Mouse (Mus musculus) neural tube, embryonic 15.5 days (tissue): ENCODE data around the gene Mrpl16. TPM values are rescaled to one million over a fixed set of nuclear protein-coding genes. Genes with fewer than 3 reads are reported as not detected.

Experiments used
- ATAC-seq: fragments of 200-750 bp; cut with Nextera tagmentation; 2 replicates; pipeline ENCODE4 v1.8.0; 2017; ENCODE audit warnings: mild to moderate bottlenecking, moderate TSS enrichment, moderate library complexity; ENCODE audit not compliant: low FRiP score
- H3K27ac ChIP-seq: fragments of 300-500 bp; sonication (generic); replicated peaks from 2 replicates; pipeline ENCODE4 v1.5.1; 2015; ENCODE audit warnings: mild to moderate bottlenecking, inconsistent platforms
- H3K27me3 ChIP-seq: fragments of 300-500 bp; sonication (generic); replicated peaks from 2 replicates; pipeline ENCODE4 v1.6.1; 2015; ENCODE audit warnings: inconsistent platforms
- H3K36me3 ChIP-seq: fragments of 300-500 bp; sonication (generic); 2 replicates; pipeline ENCODE4 v1.6.1; 2015; ENCODE audit warnings: inconsistent platforms
- H3K4me1 ChIP-seq: fragments of 300-500 bp; sonication (generic); 2 replicates; pipeline ENCODE4 v1.6.1; 2015; ENCODE audit warnings: inconsistent platforms
- H3K4me2 ChIP-seq: fragments of 300-500 bp; sonication (generic); 2 replicates; pipeline ENCODE4 v1.6.1; 2015; ENCODE audit warnings: inconsistent platforms, mild to moderate bottlenecking, moderate library complexity
- H3K4me3 ChIP-seq: fragments of 300-500 bp; sonication (generic); replicated peaks from 2 replicates; pipeline ENCODE4 v1.5.1; 2015; ENCODE audit warnings: mild to moderate bottlenecking, inconsistent platforms
- H3K9ac ChIP-seq: fragments of 300-500 bp; sonication (generic); replicated peaks from 2 replicates; pipeline ENCODE4 v1.6.1; 2015; ENCODE audit warnings: mild to moderate bottlenecking, inconsistent platforms
- H3K9me3 ChIP-seq: fragments of 300-500 bp; sonication (generic); replicated peaks from 2 replicates; pipeline ENCODE4 v1.6.1; 2016; ENCODE audit warnings: inconsistent platforms
- WGBS: fragments of 180-500 bp; shearing (Covaris S2); methylation state at CpG from one replicate; pipeline ENCODE4 v1.1.7; 2015; ENCODE audit warnings: mixed read lengths; 5-methylcytosine and 5-hydroxymethylcytosine counted together
- polyA plus RNA-seq: library from polyadenylated mRNA; unstranded; fragments of >200 nt; fragmentation: Nextera tagmentation; extraction: Ambion mirVana; gene quantifications from 2 replicates; pipeline ENCODE4 v1.2.1, GENCODE M21; 2015

Mrpl16 gene
- polyA plus RNA-seq, 1 experiment from 2014 or later: 43.5 TPM

GRCm38 (mm10) chr19:11769257-11769920 is 802 bp upstream of the Mrpl16 start:
- ATAC-seq: peak; percentile 16; the same call in 1 of the 2 replicates
- Histone ChIP-seq H3K9ac (no peak overlapping the region), H3K9me3 (no peaks in the 10 kb centered on the region), H3K4me3 (peak overlapping the region; percentile 71), H3K27ac (no peak overlapping the region), H3K4me1 (peaks cover 15% of the 10 kb centered on the region), H3K27me3 (no peaks in the 10 kb centered on the region), H3K36me3 (peaks cover 13% of the 10 kb centered on the region), H3K4me2 (peak overlapping the region; percentile 86)
- WGBS: 90% methylated on average over 5 of the region's 5 CpGs

DNA sequence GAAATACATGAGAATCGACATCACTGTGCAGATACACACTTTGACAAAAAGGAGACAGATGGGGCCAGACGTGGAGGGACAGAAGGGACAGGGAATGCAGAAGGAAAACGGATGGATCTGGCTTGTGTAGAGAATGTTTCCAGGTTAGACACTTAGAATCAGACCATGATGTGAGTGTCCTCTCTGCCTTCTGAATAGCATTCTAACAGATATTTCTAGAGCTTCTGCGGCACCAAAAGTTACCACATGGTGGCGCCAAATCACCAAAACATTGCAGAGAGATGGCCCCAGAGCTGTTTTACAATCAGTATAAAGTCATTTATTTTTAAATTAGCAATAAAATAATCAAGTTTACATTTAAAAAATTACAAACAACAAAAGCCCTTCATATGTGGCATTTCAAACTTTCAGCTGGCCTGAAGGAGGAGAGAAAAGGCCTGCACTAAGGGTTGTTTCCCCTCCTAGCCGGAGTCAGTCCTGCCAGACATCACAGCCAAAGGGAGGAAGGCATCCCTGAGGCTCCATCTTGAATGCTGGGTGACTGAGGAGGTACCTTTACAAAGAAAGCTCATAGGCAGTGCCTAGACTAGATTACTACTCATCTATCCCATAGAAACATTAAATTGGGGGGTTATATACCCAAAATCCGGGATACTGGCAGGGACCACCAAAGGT is 7.1 kb downstream of the Mrpl16 start:
- H3K27me3 ChIP-seq: no peaks in the 10 kb centered on the region
- no peak overlapping the region for H3K27ac ChIP-seq
- H3K9ac ChIP-seq: no peak overlapping the region
- no peak overlapping the region for H3K4me2 ChIP-seq
- no peaks in the 10 kb centered on the region for H3K4me1 ChIP-seq
- ATAC-seq: peak; percentile 59
- H3K9me3 ChIP-seq: no peaks in the 10 kb centered on the region
- 66% methylated on average over 7 of the region's 7 CpGs for WGBS
- H3K36me3 ChIP-seq: peaks cover 35% of the 10 kb centered on the region
- H3K4me3 ChIP-seq: no peak overlapping the region

GRCm38 (mm10) chr19:11785409-11786154 is 15.4 kb downstream of the Mrpl16 start:
- no peaks in the 10 kb centered on the region for H3K27me3 ChIP-seq
- no peak for ATAC-seq
- H3K27ac ChIP-seq: no peak overlapping the region
- H3K36me3 ChIP-seq: no peaks in the 10 kb centered on the region
- 94% methylated on average over 14 of the region's 14 CpGs for WGBS
- no peak overlapping the region for H3K9ac ChIP-seq
- H3K4me3 ChIP-seq: no peak overlapping the region
- H3K4me2 ChIP-seq: no peak overlapping the region
- no peaks in the 10 kb centered on the region for H3K4me1 ChIP-seq
- no peaks in the 10 kb centered on the region for H3K9me3 ChIP-seq

DNA sequence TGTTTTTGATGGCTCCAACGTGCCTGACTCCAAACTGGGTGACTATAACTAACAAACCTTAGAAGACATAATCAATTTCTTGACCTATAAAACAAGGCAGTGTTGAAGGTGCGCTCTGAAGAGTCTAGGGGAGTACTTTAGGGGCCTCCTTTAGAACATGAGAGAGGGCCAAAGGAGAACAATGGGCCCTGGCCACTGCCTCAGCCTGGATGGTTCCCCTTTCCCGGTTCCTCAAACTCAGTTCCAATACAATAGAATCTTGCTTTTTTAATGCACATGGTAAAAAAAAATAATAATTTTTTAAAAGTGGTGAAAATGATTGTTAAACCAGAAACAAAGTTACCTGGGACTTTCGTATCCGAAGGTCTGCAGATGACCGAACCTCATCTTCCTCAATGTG is 17.6 kb downstream of the Mrpl16 start:
- WGBS: 93% methylated on average over 6 of the region's 6 CpGs

DNA sequence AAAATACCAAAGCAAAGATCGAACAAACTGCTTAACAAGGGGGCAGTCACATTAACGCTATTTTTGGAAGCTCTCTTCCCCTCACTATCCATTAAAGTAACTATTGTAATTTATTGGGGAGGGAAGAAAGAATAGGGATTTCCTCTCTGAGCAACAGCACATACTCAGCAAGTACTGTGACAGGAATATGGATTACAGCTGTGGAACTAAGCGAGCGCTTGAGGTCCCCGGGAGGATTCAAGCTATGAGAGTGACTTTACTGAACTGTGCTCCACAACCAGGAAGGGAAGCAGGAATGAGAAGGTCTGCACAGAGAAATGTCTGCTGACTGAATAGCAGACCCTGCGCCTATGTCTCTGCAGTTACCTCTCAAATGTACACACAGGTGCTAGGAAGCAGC is 18.7 kb downstream of the Mrpl16 start:
- H3K4me1 ChIP-seq: no peaks in the 10 kb centered on the region
- no peak overlapping the region for H3K9ac ChIP-seq
- 94% methylated on average over 6 of the region's 6 CpGs for WGBS
- no peaks in the 10 kb centered on the region for H3K36me3 ChIP-seq
- no peak overlapping the region for H3K4me3 ChIP-seq
- H3K27ac ChIP-seq: no peak overlapping the region
- H3K9me3 ChIP-seq: no peaks in the 10 kb centered on the region
- H3K4me2 ChIP-seq: no peak overlapping the region
- no peaks in the 10 kb centered on the region for H3K27me3 ChIP-seq
- no peak for ATAC-seq

More for the DNA sequence above, 17.6 kb downstream of the Mrpl16 start:
- Histone ChIP-seq H3K9ac (no peak overlapping the region), H3K4me1 (no peaks in the 10 kb centered on the region), H3K27ac (no peak overlapping the region), H3K4me3 (no peak overlapping the region), H3K4me2 (no peak overlapping the region), H3K27me3 (no peaks in the 10 kb centered on the region), H3K36me3 (no peaks in the 10 kb centered on the region), H3K9me3 (no peaks in the 10 kb centered on the region)
- ATAC-seq: no peak

DNA sequence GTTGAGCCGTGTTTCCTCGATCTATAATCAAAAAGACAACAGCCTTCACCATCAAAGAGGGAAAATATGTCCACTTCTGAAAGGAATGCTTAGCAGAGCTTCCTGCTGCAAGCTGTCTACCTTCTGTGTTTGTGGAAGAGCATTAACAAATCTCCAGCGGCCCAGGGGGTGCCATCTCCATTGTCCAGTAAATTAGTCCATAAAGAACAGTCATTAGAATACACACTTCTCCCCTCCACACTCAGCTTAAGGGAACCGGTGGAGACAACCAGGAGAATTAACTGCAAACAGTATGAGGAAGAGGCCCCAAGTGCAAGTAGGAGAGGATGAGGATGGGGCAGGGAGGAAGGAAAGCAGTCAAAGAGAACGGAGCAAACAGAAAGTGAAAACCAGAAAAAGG is 21.6 kb downstream of the Mrpl16 start:
- H3K36me3 ChIP-seq: no peaks in the 10 kb centered on the region
- no peak overlapping the region for H3K9ac ChIP-seq
- no peak for ATAC-seq
- H3K4me3 ChIP-seq: no peak overlapping the region
- no peaks in the 10 kb centered on the region for H3K27me3 ChIP-seq
- no peak overlapping the region for H3K4me2 ChIP-seq
- 50% methylated on average over 5 of the region's 5 CpGs for WGBS
- H3K27ac ChIP-seq: no peak overlapping the region
- no peaks in the 10 kb centered on the region for H3K9me3 ChIP-seq
- no peaks in the 10 kb centered on the region for H3K4me1 ChIP-seq

- no peak overlapping the region for H3K27ac ChIP-seq
- ATAC-seq: no peak
- H3K4me1 ChIP-seq: no peaks in the 10 kb centered on the region
- no peak overlapping the region for H3K4me3 ChIP-seq
- H3K36me3 ChIP-seq: no peaks in the 10 kb centered on the region
- no peaks in the 10 kb centered on the region for H3K9me3 ChIP-seq
- no peak overlapping the region for H3K4me2 ChIP-seq
- 74% methylated on average over 2 of the region's 2 CpGs for WGBS
- H3K27me3 ChIP-seq: no peaks in the 10 kb centered on the region
- H3K9ac ChIP-seq: no peak overlapping the region
These were observed 23.7 kb downstream of the Mrpl16 start for GRCm38 (mm10) chr19:11793741-11794359.

GRCm38 (mm10) chr19:11794447-11794846 is 24.3 kb downstream of the Mrpl16 start:
- ATAC-seq: no peak
- 88% methylated on average over 6 of the region's 6 CpGs for WGBS

DNA sequence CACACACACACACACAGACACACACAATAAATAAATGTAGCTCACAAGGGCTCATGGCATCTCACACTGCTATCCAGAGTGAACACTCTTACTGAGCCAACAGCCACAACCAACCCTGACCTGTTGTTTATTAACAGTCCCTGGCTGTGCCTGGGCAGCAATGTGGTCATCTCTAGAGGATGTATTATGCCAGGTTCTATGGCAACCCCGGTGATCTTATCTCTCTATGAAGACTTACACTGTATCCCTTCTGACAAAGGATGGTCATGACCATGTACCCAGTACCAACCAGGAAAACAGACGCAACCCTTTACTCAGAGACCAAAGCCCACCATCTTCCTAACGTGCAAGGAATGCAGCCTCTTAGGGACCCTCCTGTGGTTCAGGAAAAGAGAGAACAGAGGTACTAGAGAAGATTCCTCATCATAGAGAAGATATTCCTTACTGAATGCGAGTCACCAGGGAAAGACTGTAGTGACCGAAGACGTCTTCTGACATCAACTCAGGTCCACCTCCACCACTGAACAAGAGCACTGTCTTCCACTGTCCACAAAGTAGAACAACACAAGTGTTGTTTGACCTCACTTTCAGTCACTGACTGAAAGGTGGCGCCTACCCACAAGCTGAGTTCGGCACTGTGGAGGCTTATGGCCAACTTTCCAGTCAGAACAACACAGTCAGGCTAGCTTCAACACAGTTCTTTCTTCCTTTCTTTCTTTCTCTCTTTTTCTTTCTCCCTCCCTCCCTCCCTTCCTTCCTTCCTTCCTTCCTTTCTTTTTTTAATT is 30.5 kb downstream of the Mrpl16 start:
- Histone ChIP-seq H3K9me3 (no peaks in the 10 kb centered on the region), H3K4me2 (no peak overlapping the region), H3K4me3 (no peak overlapping the region), H3K4me1 (no peaks in the 10 kb centered on the region), H3K9ac (no peak overlapping the region), H3K27ac (no peak overlapping the region), H3K27me3 (no peaks in the 10 kb centered on the region), H3K36me3 (peaks cover 6% of the 10 kb centered on the region; the same call in 1 of the 2 replicates)
- WGBS: 81% methylated on average over 8 of the region's 8 CpGs
- ATAC-seq: no peak

More at GRCm38 (mm10) chr19:11794447-11794846, 24.3 kb downstream of the Mrpl16 start:
- H3K4me3 ChIP-seq: no peak overlapping the region
- H3K27me3 ChIP-seq: no peaks in the 10 kb centered on the region
- H3K36me3 ChIP-seq: no peaks in the 10 kb centered on the region
- H3K27ac ChIP-seq: no peak overlapping the region
- H3K9ac ChIP-seq: no peak overlapping the region
- H3K9me3 ChIP-seq: no peaks in the 10 kb centered on the region
- no peaks in the 10 kb centered on the region for H3K4me1 ChIP-seq
- H3K4me2 ChIP-seq: no peak overlapping the region

GRCm38 (mm10) chr19:11804423-11804822 is 34.2 kb downstream of the Mrpl16 start:
- Histone ChIP-seq H3K27ac (no peak overlapping the region), H3K9ac (no peak overlapping the region), H3K36me3 (peaks cover 6% of the 10 kb centered on the region; the same call in 1 of the 2 replicates), H3K27me3 (no peaks in the 10 kb centered on the region), H3K4me3 (no peak overlapping the region), H3K4me1 (no peaks in the 10 kb centered on the region), H3K4me2 (no peak overlapping the region), H3K9me3 (no peaks in the 10 kb centered on the region)
- 67% methylated on average over 1 of the region's 1 CpGs for WGBS
- ATAC-seq: no peak

DNA sequence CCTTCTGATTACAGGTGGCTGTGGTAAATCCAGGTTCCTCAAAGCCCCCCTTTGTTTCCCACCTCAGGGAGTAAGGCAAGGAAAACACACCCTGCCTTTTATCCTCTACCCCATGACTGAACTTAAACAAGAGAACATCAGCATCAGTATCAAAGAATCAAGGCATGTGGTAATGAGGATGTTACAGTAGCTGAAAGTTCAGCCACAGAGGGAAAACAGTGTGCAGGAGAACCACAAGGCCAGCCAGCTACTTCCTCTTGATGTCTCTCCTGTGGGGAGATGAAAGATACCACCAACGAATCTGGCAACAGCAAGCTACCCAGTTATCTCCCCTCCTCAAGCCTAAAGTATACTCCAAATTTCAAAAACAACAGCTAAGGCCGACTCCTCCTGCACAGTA is 37.1 kb downstream of the Mrpl16 start:
- Histone ChIP-seq H3K36me3 (peaks cover 6% of the 10 kb centered on the region; the same call in 1 of the 2 replicates), H3K4me3 (no peak overlapping the region), H3K27ac (no peak overlapping the region), H3K4me1 (peaks cover 3% of the 10 kb centered on the region; the same call in 1 of the 2 replicates), H3K27me3 (no peaks in the 10 kb centered on the region), H3K4me2 (no peak overlapping the region), H3K9ac (no peak overlapping the region), H3K9me3 (no peaks in the 10 kb centered on the region)
- 75% methylated on average over 2 of the region's 2 CpGs for WGBS
- ATAC-seq: no peak
